Mouse (Mus musculus) kidney, adult 2 months (tissue): Measurements from ENCODE around the gene Myo3b.

Experiments used
- CTCF ChIP-seq: fragments of 200-500 bp; conservative IDR thresholded peaks from 2 replicates; pipeline ENCODE4 v1.5.1; 2011; ENCODE audit warnings: low read depth, mild to moderate bottlenecking, control low read depth, low read length, moderate library complexity, mixed read lengths; ENCODE audit not compliant: insufficient read depth, insufficient read length
- POLR2A ChIP-seq: fragments of 200-500 bp; IDR thresholded peaks from one replicate; pipeline ENCODE4 v1.6.1; 2011; ENCODE audit warnings: low read depth, low read length, control low read depth

- TF ChIP-seq POLR2A (no peak), CTCF (no peak)
Observed at GRCm38 (mm10) chr2:70340224-70340623, 301.3 kb downstream of the Myo3b start.
